Mouse (Mus musculus): ENCODE measurements around the gene Ranbp9. TPM values are rescaled to one million over a fixed set of nuclear protein-coding genes. Genes with fewer than 3 reads are reported as not detected.

The Ranbp9 gene
- polyA plus RNA-seq, 1 experiment from 2014 or later = 7.1 TPM

GRCm38 (mm10) chr13:43519251-43519650 lies 38.2 kb upstream of the Ranbp9 start:
- 88% methylated on average over 6 of the region's 6 CpGs for WGBS
- no peak overlapping the region for H3K9ac ChIP-seq (ENCODE audit: low read depth, low read length)
- ATAC-seq (replicated peaks; ENCODE audit: low FRiP score) (no peak), DNase-seq (ENCODE audit: low spot score) (no peak)
- H3K9me3 ChIP-seq (ENCODE audit: control insufficient read depth, low read length) = no peaks in the 10 kb centered on the region
- H3K36me3 ChIP-seq (ENCODE audit: control insufficient read depth, insufficient read depth, low read length) = no peaks in the 10 kb centered on the region
- H3K27ac ChIP-seq (ENCODE audit: low read depth, low read length) = no peak overlapping the region
- no peaks in the 10 kb centered on the region for H3K27me3 ChIP-seq (replicated peaks; ENCODE audit: control insufficient read depth, insufficient read depth, low read length)
- no peak overlapping the region for H3K4me2 ChIP-seq
- H3K4me3 ChIP-seq (ENCODE audit: low read depth, low read length) = no peak overlapping the region
- H3K4me1 ChIP-seq (replicated peaks; ENCODE audit: control insufficient read depth, insufficient read depth, low read length) = peaks cover under 1% of the 10 kb centered on the region

GRCm38 (mm10) chr13:43517371-43517770 lies 36.3 kb upstream of the Ranbp9 start:
- DNase-seq (ENCODE audit: low spot score) (no peak), ATAC-seq (replicated peaks; ENCODE audit: low FRiP score) (no peak)
- Histone ChIP-seq H3K4me3 (ENCODE audit: low read depth, low read length) (no peak overlapping the region), H3K9ac (ENCODE audit: low read depth, low read length) (no peak overlapping the region), H3K27ac (ENCODE audit: low read depth, low read length) (no peak overlapping the region), H3K9me3 (ENCODE audit: control insufficient read depth, low read length) (no peaks in the 10 kb centered on the region), H3K36me3 (ENCODE audit: control insufficient read depth, insufficient read depth, low read length) (no peaks in the 10 kb centered on the region), H3K27me3 (replicated peaks; ENCODE audit: control insufficient read depth, insufficient read depth, low read length) (no peaks in the 10 kb centered on the region), H3K4me2 (no peak overlapping the region), H3K4me1 (replicated peaks; ENCODE audit: control insufficient read depth, insufficient read depth, low read length) (no peaks in the 10 kb centered on the region; the same call in 1 of the 2 replicates)
- 65% methylated on average over 8 of the region's 8 CpGs for WGBS

GRCm38 (mm10) chr13:43516931-43517330 lies 35.8 kb upstream of the Ranbp9 start:
- H3K36me3 ChIP-seq (ENCODE audit: control insufficient read depth, insufficient read depth, low read length) = no peaks in the 10 kb centered on the region
- ATAC-seq (replicated peaks; ENCODE audit: low FRiP score) (no peak), DNase-seq (ENCODE audit: low spot score) (no peak)
- no peaks in the 10 kb centered on the region for H3K27me3 ChIP-seq (replicated peaks; ENCODE audit: control insufficient read depth, insufficient read depth, low read length)
- no peak overlapping the region for H3K9ac ChIP-seq (ENCODE audit: low read depth, low read length)
- H3K27ac ChIP-seq (ENCODE audit: low read depth, low read length) = no peak overlapping the region
- no peak overlapping the region for H3K4me2 ChIP-seq
- H3K4me3 ChIP-seq (ENCODE audit: low read depth, low read length) = no peak overlapping the region
- H3K9me3 ChIP-seq (ENCODE audit: control insufficient read depth, low read length) = no peaks in the 10 kb centered on the region
- 70% methylated on average over 6 of the region's 6 CpGs for WGBS
- no peaks in the 10 kb centered on the region; the same call in 1 of the 2 replicates for H3K4me1 ChIP-seq (replicated peaks; ENCODE audit: control insufficient read depth, insufficient read depth, low read length)

- no peak overlapping the region for H3K4me3 ChIP-seq (ENCODE audit: low read depth, low read length)
- H3K9me3 ChIP-seq (ENCODE audit: control insufficient read depth, low read length) = no peaks in the 10 kb centered on the region
- DNase-seq (ENCODE audit: low spot score) = no peak
- H3K36me3 ChIP-seq (ENCODE audit: control insufficient read depth, insufficient read depth, low read length) = no peaks in the 10 kb centered on the region
- H3K4me2 ChIP-seq = no peak overlapping the region
- no peak overlapping the region for H3K27ac ChIP-seq (ENCODE audit: low read depth, low read length)
- ATAC-seq (replicated peaks; ENCODE audit: low FRiP score) = no peak
- no peaks in the 10 kb centered on the region; the same call in 1 of the 2 replicates for H3K4me1 ChIP-seq (replicated peaks; ENCODE audit: control insufficient read depth, insufficient read depth, low read length)
- H3K27me3 ChIP-seq (replicated peaks; ENCODE audit: control insufficient read depth, insufficient read depth, low read length) = no peaks in the 10 kb centered on the region
- WGBS = 90% methylated on average over 5 of the region's 5 CpGs
- H3K9ac ChIP-seq (ENCODE audit: low read depth, low read length) = no peak overlapping the region
Measured at GRCm38 (mm10) chr13:43516119-43516518, 35.0 kb upstream of the Ranbp9 start.

GRCm38 (mm10) chr13:43514950-43515358 lies 33.9 kb upstream of the Ranbp9 start:
- H3K4me2 ChIP-seq = no peak overlapping the region

GRCm38 (mm10) chr13:43512736-43513135 lies 31.7 kb upstream of the Ranbp9 start:
- Histone ChIP-seq H3K9ac (ENCODE audit: low read depth, low read length) (no peak overlapping the region), H3K4me1 (replicated peaks; ENCODE audit: control insufficient read depth, insufficient read depth, low read length) (no peaks in the 10 kb centered on the region; the same call in 1 of the 2 replicates), H3K27me3 (replicated peaks; ENCODE audit: control insufficient read depth, insufficient read depth, low read length) (no peaks in the 10 kb centered on the region; the same call in 1 of the 2 replicates), H3K27ac (ENCODE audit: low read depth, low read length) (no peak overlapping the region), H3K4me3 (ENCODE audit: low read depth, low read length) (no peak overlapping the region), H3K36me3 (ENCODE audit: control insufficient read depth, insufficient read depth, low read length) (no peaks in the 10 kb centered on the region), H3K4me2 (no peak overlapping the region), H3K9me3 (ENCODE audit: control insufficient read depth, low read length) (no peaks in the 10 kb centered on the region)
- ATAC-seq (replicated peaks; ENCODE audit: low FRiP score) (no peak), DNase-seq (ENCODE audit: low spot score) (no peak)
- WGBS = 82% methylated on average over 3 of the region's 3 CpGs

More at GRCm38 (mm10) chr13:43514950-43515358, 33.9 kb upstream of the Ranbp9 start:
- H3K36me3 ChIP-seq (ENCODE audit: control insufficient read depth, insufficient read depth, low read length) = no peaks in the 10 kb centered on the region
- no peaks in the 10 kb centered on the region; the same call in 1 of the 2 replicates for H3K4me1 ChIP-seq (replicated peaks; ENCODE audit: control insufficient read depth, insufficient read depth, low read length)
- H3K9ac ChIP-seq (ENCODE audit: low read depth, low read length) = no peak overlapping the region
- H3K27ac ChIP-seq (ENCODE audit: low read depth, low read length) = no peak overlapping the region
- no peaks in the 10 kb centered on the region; the same call in 1 of the 2 replicates for H3K27me3 ChIP-seq (replicated peaks; ENCODE audit: control insufficient read depth, insufficient read depth, low read length)
- no peak overlapping the region for H3K4me3 ChIP-seq (ENCODE audit: low read depth, low read length)
- no peaks in the 10 kb centered on the region for H3K9me3 ChIP-seq (ENCODE audit: control insufficient read depth, low read length)
- DNase-seq (ENCODE audit: low spot score) (no peak), ATAC-seq (replicated peaks; ENCODE audit: low FRiP score) (no peak)
- 55% methylated on average over 8 of the region's 8 CpGs for WGBS

GRCm38 (mm10) chr13:43505798-43506197 lies 24.7 kb upstream of the Ranbp9 start:
- Histone ChIP-seq H3K4me2 (no peak overlapping the region), H3K9me3 (ENCODE audit: control insufficient read depth, low read length) (no peaks in the 10 kb centered on the region), H3K4me3 (ENCODE audit: low read depth, low read length) (no peak overlapping the region), H3K27ac (ENCODE audit: low read depth, low read length) (no peak overlapping the region), H3K4me1 (replicated peaks; ENCODE audit: control insufficient read depth, insufficient read depth, low read length) (0 out of 2 replicates have a peak, but pooled peaks cover 4% of the 10 kb centered on the region), H3K36me3 (ENCODE audit: control insufficient read depth, insufficient read depth, low read length) (no peaks in the 10 kb centered on the region), H3K9ac (ENCODE audit: low read depth, low read length) (no peak overlapping the region), H3K27me3 (replicated peaks; ENCODE audit: control insufficient read depth, insufficient read depth, low read length) (no peaks in the 10 kb centered on the region; the same call in 1 of the 2 replicates)
- ATAC-seq (replicated peaks; ENCODE audit: low FRiP score) (no peak), DNase-seq (ENCODE audit: low spot score) (no peak)
- WGBS = 79% methylated on average over 3 of the region's 3 CpGs

GRCm38 (mm10) chr13:43503395-43503850 lies 22.3 kb upstream of the Ranbp9 start:
- ATAC-seq (replicated peaks; ENCODE audit: low FRiP score) (0 out of 2 replicates have a peak, but pooled peaks have one; percentile 23), DNase-seq (ENCODE audit: low spot score) (peak; percentile 61)
- Histone ChIP-seq H3K4me3 (ENCODE audit: low read depth, low read length) (peak overlapping the region; percentile 38), H3K4me1 (replicated peaks; ENCODE audit: control insufficient read depth, insufficient read depth, low read length) (0 out of 2 replicates have a peak, but pooled peaks cover 4% of the 10 kb centered on the region), H3K27me3 (replicated peaks; ENCODE audit: control insufficient read depth, insufficient read depth, low read length) (no peaks in the 10 kb centered on the region), H3K36me3 (ENCODE audit: control insufficient read depth, insufficient read depth, low read length) (no peaks in the 10 kb centered on the region), H3K27ac (ENCODE audit: low read depth, low read length) (no peak overlapping the region), H3K9ac (ENCODE audit: low read depth, low read length) (peak overlapping the region; percentile 49; the same call in 1 of the 2 replicates), H3K4me2 (peak overlapping the region; percentile 71), H3K9me3 (ENCODE audit: control insufficient read depth, low read length) (no peaks in the 10 kb centered on the region)
- 3% methylated on average over 19 of the region's 19 CpGs for WGBS

- 87% methylated on average over 5 of the region's 5 CpGs for WGBS
- Histone ChIP-seq H3K4me1 (replicated peaks; ENCODE audit: control insufficient read depth, insufficient read depth, low read length) (0 out of 2 replicates have a peak, but pooled peaks cover 4% of the 10 kb centered on the region), H3K27ac (ENCODE audit: low read depth, low read length) (no peak overlapping the region), H3K9ac (ENCODE audit: low read depth, low read length) (no peak overlapping the region), H3K27me3 (replicated peaks; ENCODE audit: control insufficient read depth, insufficient read depth, low read length) (no peaks in the 10 kb centered on the region), H3K4me3 (ENCODE audit: low read depth, low read length) (no peak overlapping the region), H3K36me3 (ENCODE audit: control insufficient read depth, insufficient read depth, low read length) (no peaks in the 10 kb centered on the region), H3K9me3 (ENCODE audit: control insufficient read depth, low read length) (0 out of 2 replicates have a peak, but pooled peaks cover 3% of the 10 kb centered on the region), H3K4me2 (no peak overlapping the region)
- ATAC-seq (replicated peaks; ENCODE audit: low FRiP score) (no peak), DNase-seq (ENCODE audit: low spot score) (no peak)
Measured at GRCm38 (mm10) chr13:43501601-43502000, 20.5 kb upstream of the Ranbp9 start.
